Mouse (Mus musculus): ENCODE measurements at regions not wholly inside any gene's neighbourhood (a gene's known extent, or its start where the extent isn't known, plus 50 kb on each side); places are given as distances from the start of the nearest gene placed in this dataset.

- no peak for DNase-seq (ENCODE audit: low read depth, low spot score)
These were observed 641.1 kb upstream of the Fam19a5 start for GRCm38 (mm10) chr15:86903006-86903405.

- DNase-seq (ENCODE audit: low read depth, low spot score) = no peak
These were observed 630.8 kb upstream of the Fam19a5 start for GRCm38 (mm10) chr15:86913276-86913675.

- no peak for DNase-seq (ENCODE audit: low read depth, low spot score)
These were observed 626.2 kb upstream of the Fam19a5 start for GRCm38 (mm10) chr15:86917891-86918290.

GRCm38 (mm10) chr15:86919704-86920103, 624.4 kb upstream of the Fam19a5 start:
- no peak for DNase-seq (ENCODE audit: low read depth, low spot score)

DNA sequence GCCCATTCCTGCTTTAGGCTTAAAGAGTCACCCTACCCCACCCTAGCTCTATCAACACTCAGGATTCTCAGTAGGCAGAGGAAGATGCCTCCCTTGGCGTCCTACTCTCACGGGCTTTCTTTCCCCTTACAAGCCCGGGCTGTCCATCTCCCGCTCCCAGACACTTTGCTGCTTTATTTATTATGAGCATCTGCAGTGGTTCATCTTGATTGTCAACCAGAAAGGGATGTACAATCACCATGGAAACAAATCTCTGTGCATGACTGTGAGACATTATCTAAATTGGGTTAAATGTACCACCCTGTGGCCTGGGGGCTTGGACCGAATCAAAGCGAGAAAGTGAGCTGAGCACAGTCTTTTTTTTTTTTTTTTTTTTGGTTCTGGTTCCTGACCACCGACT, 623.9 kb upstream of the Fam19a5 start:
- no peak for DNase-seq (ENCODE audit: low read depth, low spot score)

- no peak for DNase-seq (ENCODE audit: low read depth, low spot score)
These were observed 622.7 kb upstream of the Fam19a5 start for GRCm38 (mm10) chr15:86921401-86921800.

DNA sequence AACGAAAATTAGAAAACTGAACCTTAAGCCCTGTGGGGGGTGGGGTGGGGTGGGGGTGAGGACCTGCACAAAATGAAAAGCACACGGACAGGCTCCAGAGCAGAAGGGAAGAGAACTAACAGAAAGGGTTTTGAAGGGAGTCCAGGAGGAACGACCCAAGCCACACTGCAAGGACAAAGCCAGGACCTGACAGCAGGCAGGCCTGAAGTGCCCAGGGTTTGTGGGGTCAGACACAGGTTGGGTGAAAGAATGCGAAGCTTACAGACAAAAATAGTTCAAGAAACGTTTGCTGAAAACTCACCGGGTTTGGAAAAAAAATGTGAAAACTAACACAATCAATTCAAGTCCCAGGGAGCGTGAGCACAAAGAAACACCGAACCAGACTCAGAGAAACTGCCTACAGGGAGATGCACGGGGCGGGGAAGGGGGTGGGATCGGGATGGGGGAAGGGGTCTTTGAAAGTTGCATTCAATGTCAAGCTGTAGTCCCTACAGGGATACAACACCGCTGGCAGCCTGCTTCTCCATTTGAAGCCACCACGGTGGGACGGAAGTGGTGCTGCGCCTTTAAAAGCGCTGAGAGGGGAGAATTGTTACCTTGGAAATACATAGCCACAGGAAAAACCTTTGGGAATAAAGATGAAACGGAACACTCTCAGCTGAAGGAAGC, 618.9 kb upstream of the Fam19a5 start:
- DNase-seq (ENCODE audit: low read depth, low spot score) = no peak

DNA sequence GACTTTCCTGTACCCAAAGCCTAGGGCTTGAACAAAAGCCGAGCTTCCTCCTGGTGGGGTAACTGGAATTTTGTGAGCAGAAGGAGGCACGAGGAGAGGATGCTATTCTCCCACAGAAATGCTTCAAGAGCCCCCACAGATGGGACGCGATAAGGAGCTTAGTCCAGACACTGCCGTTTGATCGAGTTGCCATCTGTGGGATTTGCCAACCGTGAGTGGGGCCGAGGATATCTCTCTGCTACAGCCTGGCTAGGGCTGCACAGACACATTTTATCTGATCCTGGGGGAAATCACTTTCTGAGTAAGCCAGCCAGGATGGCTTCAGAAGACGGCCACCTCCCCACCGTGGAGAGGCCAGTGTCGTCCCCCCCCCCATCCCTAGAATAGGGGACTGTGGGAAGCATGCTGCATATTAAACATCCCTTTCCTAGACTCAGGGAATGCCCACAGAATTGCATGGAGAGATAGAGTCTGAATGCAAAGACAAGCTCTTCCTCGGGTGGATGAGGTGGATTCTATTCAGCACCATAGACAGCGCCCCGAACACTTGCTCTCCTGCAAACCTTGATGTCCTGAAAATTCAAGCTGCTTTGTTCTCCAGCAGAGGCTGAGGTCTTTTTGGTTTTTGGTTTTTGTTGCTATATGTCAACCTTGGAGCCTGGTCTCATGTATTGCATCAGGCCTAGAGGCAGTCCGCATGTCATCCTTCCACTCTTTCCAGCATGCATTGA, 611.6 kb upstream of the Fam19a5 start:
- DNase-seq (ENCODE audit: low read depth, low spot score) = no peak

DNA sequence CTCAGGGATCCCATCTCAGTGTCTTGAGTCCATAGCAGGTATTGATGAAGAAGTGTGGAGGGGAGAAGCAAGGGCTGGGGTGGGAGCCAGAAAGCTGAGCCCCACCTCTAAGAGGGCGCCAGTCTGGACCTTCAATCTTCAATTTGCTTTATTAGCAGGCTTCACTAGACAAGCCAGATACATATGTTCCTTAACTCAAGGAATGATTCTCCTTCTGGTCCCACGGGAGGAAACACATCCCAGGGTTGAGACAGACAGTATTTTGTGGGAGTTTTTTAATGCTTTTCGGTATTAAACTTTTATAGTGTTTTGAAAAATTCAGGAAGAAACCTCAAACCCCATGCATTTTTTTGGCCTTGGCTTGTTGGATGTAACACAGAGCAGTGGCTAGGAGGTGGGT, 606.7 kb upstream of the Fam19a5 start:
- no peak for DNase-seq (ENCODE audit: low read depth, low spot score)

DNA sequence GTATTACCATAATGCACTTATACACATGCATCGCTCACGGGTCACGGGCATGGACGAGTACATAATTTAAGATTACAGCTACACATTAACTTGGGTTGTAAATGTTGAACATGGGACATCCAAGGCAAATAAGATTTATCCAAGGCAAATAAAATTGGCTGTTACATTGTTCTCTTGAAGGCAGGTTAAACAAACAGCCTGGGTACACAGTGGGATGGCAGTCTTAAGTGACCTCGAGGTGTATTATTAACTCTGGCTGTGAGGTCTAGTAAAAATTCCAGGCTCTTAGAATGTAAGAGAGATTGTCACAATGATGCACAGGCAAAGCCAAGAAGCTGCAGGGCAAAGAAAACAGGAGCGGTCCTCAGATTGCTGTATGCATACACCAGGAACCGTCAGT, 599.6 kb upstream of the Fam19a5 start:
- DNase-seq (ENCODE audit: low read depth, low spot score) = no peak

DNA sequence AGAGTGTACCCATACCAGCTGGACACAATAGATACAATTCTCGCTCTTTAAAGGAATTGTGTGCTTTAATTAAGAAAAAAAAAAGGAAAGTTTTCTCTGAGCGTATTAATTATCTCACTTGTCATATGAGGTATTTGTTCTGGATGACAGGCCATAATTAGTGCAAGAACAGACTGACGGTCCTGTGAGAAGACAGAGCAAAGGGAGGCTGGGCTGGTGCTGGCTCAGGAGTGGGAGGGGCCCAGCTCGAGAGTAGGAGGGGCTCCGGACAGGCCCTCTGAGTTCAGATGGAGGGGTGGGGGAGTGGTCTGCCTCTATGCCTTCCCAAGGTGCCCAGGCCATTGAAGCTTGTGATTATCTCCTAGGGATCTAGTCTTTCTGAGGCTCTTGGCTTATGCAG, 591.5 kb upstream of the Fam19a5 start:
- no peak for DNase-seq (ENCODE audit: low read depth, low spot score)

GRCm38 (mm10) chr15:86957872-86958271, 586.2 kb upstream of the Fam19a5 start:
- no peak for DNase-seq (ENCODE audit: low read depth, low spot score)

DNA sequence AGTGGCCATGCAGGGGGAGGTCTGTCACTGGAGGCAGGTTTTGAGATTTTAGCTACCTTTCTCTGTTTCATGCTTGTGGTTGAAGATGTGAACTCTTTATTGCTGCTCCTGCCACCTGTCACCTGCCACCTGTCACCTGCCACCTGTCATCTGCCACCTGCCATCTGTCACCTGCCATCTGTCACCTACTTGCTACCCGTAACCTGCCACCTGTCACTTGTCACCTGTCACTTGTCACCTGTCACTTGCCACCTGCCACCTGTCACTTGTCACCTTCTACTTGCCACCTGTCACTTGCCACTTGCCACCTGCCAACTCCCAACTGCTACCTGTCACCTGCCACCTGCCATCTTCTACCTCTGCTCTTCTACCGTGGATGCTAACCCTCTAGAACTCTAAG, 581.2 kb upstream of the Fam19a5 start:
- DNase-seq (ENCODE audit: low read depth, low spot score) = no peak

- DNase-seq (ENCODE audit: low read depth, low spot score) = no peak
These were observed 580.6 kb upstream of the Fam19a5 start for GRCm38 (mm10) chr15:86963486-86963885.

DNA sequence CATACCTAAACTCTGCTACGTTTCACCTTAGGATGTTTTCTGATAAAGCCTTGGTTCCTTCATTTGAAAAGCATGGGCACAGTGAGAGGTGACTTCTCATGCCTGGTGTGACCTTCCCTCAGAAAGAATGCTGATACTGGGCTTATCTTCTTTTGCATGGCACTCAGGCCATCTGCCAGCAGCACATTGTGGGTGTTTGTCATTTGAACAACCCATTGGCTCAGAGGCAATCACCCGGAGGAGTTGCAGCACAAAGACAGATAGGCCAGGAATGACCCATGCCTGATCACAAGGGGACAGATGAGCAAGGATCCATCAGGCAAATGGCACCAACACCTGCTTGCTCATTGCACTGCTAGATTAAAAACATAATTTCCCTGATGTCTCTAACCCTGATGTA, 572.7 kb upstream of the Fam19a5 start:
- no peak for DNase-seq (ENCODE audit: low read depth, low spot score)

DNA sequence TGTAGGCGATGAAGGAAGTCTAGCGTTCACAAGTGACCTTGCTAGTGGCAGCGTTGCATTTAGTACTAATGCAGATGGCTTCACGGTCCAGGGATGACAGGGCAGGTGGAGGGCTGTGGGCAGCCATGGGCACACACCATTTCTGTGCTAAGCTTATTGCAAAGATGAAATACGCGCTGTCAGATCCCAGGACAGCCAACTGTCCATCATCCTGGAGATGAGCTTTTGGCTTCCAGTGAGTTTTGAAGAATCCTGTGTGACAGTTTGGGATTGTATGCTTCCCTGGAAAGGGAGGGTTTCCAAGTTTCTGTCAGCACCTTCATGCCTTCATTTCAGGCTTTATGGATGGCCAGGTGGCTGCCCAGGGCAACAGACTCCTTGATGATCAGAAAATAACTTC, 547.9 kb upstream of the Fam19a5 start:
- no peak for DNase-seq (ENCODE audit: low read depth, low spot score)

DNA sequence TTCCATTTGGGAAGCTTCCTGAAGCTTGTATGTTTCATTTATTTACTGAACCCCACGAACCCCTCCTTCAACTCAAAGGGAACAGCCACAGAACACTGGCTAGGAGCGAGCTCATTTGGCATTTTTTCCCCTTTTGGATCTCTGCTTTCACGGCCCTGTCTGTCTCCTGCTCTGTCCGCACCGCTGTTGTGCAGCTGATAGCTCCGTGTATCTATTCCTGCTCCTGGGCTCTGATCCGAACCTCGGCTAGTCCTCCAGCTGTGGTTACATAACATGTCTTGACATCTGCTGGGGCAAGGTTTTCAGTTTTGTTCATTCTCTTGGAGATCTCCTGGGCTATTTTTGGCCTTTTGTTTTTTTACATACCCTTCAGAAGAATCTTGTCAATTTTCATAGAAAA, 525.1 kb upstream of the Fam19a5 start:
- DNase-seq (ENCODE audit: low read depth, low spot score) = no peak

GRCm38 (mm10) chr15:87045971-87046370, 498.1 kb upstream of the Fam19a5 start:
- DNase-seq (ENCODE audit: low read depth, low spot score) = no peak

- no peak for DNase-seq (ENCODE audit: low read depth, low spot score)
These were observed 489.9 kb upstream of the Fam19a5 start for GRCm38 (mm10) chr15:87054186-87054585.

DNA sequence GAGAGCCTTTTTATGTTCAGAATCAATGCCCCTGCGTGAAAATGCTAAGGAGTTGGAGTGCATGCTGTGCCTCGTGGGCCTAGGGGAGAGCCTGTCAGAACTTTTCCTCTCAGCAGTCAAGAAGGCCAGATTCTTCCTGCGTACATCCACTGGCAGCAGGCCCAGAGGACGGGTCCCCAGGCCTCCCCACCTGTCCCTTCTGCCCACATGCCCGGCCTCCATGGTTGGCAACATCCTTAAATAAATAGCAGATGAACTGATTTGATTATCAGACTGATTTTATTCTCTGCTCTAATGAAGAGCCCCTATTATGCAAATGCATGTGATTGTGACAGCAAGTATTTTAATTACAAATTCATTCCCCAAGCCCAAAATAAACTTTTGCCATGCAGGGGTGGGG, 479.2 kb upstream of the Fam19a5 start:
- DNase-seq (ENCODE audit: low read depth, low spot score) = no peak

DNA sequence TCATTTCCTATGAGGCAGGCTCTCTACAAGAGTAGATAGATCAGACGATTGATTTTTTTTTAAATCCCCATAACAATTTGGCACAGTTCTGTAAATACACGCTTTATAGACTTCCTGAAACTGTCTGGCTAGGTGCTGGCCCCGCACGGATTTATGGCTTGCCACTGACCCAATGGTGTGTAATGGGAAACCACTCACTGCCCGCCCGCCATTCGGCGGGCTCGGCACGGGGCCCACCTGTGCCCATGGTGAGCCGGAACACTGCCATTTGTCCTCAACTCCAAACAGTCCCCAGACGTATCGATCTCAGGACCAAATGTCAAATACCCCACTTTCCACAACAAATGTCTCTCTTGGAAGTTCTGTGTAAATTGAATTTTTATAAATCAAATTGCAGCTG, 475.8 kb upstream of the Fam19a5 start:
- DNase-seq (ENCODE audit: low read depth, low spot score) = no peak

GRCm38 (mm10) chr15:87074559-87074958, 469.5 kb upstream of the Fam19a5 start:
- DNase-seq (ENCODE audit: low read depth, low spot score) = no peak

DNA sequence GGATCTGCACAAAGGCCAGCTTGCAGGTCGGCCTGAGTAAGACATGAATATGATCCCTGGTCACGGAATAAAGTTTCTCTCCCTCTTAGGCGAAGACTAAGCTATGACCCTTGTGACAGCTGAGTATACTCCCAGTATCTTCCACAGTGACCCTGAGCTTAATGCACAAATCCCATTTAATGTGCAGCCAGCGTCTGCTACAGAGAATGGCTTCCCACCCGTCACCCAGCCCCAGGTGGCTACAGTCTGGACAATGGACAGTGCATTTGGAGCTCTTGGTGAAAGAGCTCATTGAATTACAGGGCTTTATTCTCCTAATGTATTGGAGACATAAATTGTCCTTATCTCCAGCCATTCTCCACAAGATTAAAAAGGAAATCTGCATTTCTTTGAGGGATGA, 454.3 kb upstream of the Fam19a5 start:
- DNase-seq (ENCODE audit: low read depth, low spot score) = no peak

Measured in CD4-positive, CD25-positive, alpha-beta regulatory T cell, adult 2 months (primary cell).